Mouse (Mus musculus): ENCODE measurements around the gene Ywhab.

GRCm38 (mm10) chr2:164015304-164015703 lies 20.5 kb downstream of the Ywhab start:
- TF ChIP-seq CTCF (IDR thresholded peaks at IDR 0.05; ENCODE audit: low read depth) (no peak), EP300 (IDR thresholded peaks at IDR 0.05; ENCODE audit: low read depth) (no peak)
